14 mouse cellular contexts compared by ENCODE assay signal in genomic region chr10:117516510-117516909, GRCm38 (mm10).
DNase-seq lines count a peak whose midpoint lies in the region; ATAC-seq lines count a peak whose summit lies in the region.
"Had no signal": no experiment of that assay in that cellular context is flagged by ENCODE, and none has a peak within 500 bp of the region (broad histone marks: within the 10 kb centered on the region; RNA-seq: fewer than 3 reads in every experiment).

No protein-coding gene starts in this region.

- H3K27me3 ChIP-seq in embryonic facial prominence, embryonic 11.5 days (ENCODE audit: control insufficient read depth, insufficient read depth, low read length) = no peaks in the 10 kb centered on the region
- no peaks in the 10 kb centered on the region for H3K27me3 ChIP-seq in embryonic facial prominence, embryonic 10.5 days (replicated peaks; ENCODE audit: low read depth, poor library complexity, severe bottlenecking)
- H3K27me3 ChIP-seq in lung, embryonic 15.5 days = no peaks in the 10 kb centered on the region
- H3K27me3 ChIP-seq: embryonic facial prominence, embryonic 13.5 days; embryonic facial prominence, embryonic 15.5 days; forebrain, embryonic 12.5 days had no signal

- no peaks in the 10 kb centered on the region for H3K36me3 ChIP-seq in embryonic facial prominence, embryonic 11.5 days (replicated peaks; ENCODE audit: control insufficient read depth, insufficient read depth, low read depth, low read length)
- H3K36me3 ChIP-seq in embryonic facial prominence, embryonic 10.5 days (replicated peaks) = no peaks in the 10 kb centered on the region
- H3K36me3 ChIP-seq in lung, embryonic 15.5 days = no peaks in the 10 kb centered on the region
- H3K36me3 ChIP-seq: embryonic facial prominence, embryonic 13.5 days; embryonic facial prominence, embryonic 15.5 days; forebrain, embryonic 10.5 days; forebrain, embryonic 12.5 days had no signal

- no peaks in the 10 kb centered on the region for H3K9me3 ChIP-seq in embryonic facial prominence, embryonic 11.5 days (replicated peaks; ENCODE audit: control insufficient read depth, low read length)
- H3K9me3 ChIP-seq in embryonic facial prominence, embryonic 10.5 days = no peaks in the 10 kb centered on the region
- no peaks in the 10 kb centered on the region for H3K9me3 ChIP-seq in lung, embryonic 15.5 days
- H3K9me3 ChIP-seq: embryonic facial prominence, embryonic 15.5 days; forebrain, embryonic 12.5 days had no signal

- no peak overlapping the region for H3K27ac ChIP-seq in embryonic facial prominence, embryonic 11.5 days (replicated peaks; ENCODE audit: low read depth, low read length)
- H3K27ac ChIP-seq in embryonic facial prominence, embryonic 10.5 days (replicated peaks) = no peak overlapping the region
- no peak overlapping the region for H3K27ac ChIP-seq in lung, embryonic 15.5 days
- H3K27ac ChIP-seq: embryonic facial prominence, embryonic 15.5 days; forebrain, embryonic 10.5 days; forebrain, embryonic 12.5 days had no signal

- ATAC-seq in embryonic facial prominence, embryonic 11.5 days (replicated peaks; ENCODE audit: insufficient number of reproducible peaks, low FRiP score, low TSS enrichment, low read depth) = 0 out of 2 replicates have a peak, but pooled peaks have one; percentile 12
- 0 out of 2 replicates have a peak, but pooled peaks have one; percentile 5 for ATAC-seq in lung, embryonic 15.5 days (ENCODE audit: borderline replicate concordance, extremely low read depth, low FRiP score, low TSS enrichment)

- DNase-seq in embryonic facial prominence, embryonic 11.5 days (ENCODE audit: low spot score) = no peak
- DNase-seq in embryonic facial prominence, embryonic 10.5 days (ENCODE audit: low spot score) = no peak
- no peak for DNase-seq in lung, adult 18-20 months
- DNase-seq in neural tube, embryonic 10.5 days (ENCODE audit: extremely low spot score, low spot score) = no peak
- DNase-seq: adrenal gland, adult 8-10 months; cerebellum, adult 11-12 months; cerebellum, adult 2 months; cerebellum, adult 9-11 months had no signal

- no peaks in the 10 kb centered on the region for H3K4me1 ChIP-seq in embryonic facial prominence, embryonic 11.5 days (ENCODE audit: control insufficient read depth, insufficient read depth, low read length)
- peaks cover 43% of the 10 kb centered on the region for H3K4me1 ChIP-seq in embryonic facial prominence, embryonic 10.5 days
- peaks cover 35% of the 10 kb centered on the region for H3K4me1 ChIP-seq in lung, embryonic 15.5 days

- H3K4me2 ChIP-seq in embryonic facial prominence, embryonic 11.5 days (ENCODE audit: low read depth, low read length) = no peak overlapping the region
- H3K4me2 ChIP-seq in lung, embryonic 15.5 days = no peak overlapping the region
- H3K4me2 ChIP-seq: embryonic facial prominence, embryonic 13.5 days; embryonic facial prominence, embryonic 15.5 days; forebrain, embryonic 12.5 days had no signal

- 88% methylated on average over 8 of the region's 8 CpGs for WGBS in embryonic facial prominence, embryonic 11.5 days
- WGBS in embryonic facial prominence, embryonic 10.5 days = 88% methylated on average over 8 of the region's 8 CpGs
- WGBS in lung, embryonic 15.5 days = 80% methylated on average over 8 of the region's 8 CpGs

- no peak overlapping the region for H3K9ac ChIP-seq in embryonic facial prominence, embryonic 11.5 days (replicated peaks; ENCODE audit: low read length)
- H3K9ac ChIP-seq in lung, embryonic 15.5 days = no peak overlapping the region
- H3K9ac ChIP-seq: embryonic facial prominence, embryonic 13.5 days; embryonic facial prominence, embryonic 15.5 days; forebrain, embryonic 12.5 days had no signal

- no peak overlapping the region for H3K4me3 ChIP-seq in embryonic facial prominence, embryonic 11.5 days (ENCODE audit: low read depth, low read length)
- H3K4me3 ChIP-seq in embryonic facial prominence, embryonic 10.5 days = no peak overlapping the region
- H3K4me3 ChIP-seq in lung, embryonic 15.5 days = no peak overlapping the region
- H3K4me3 ChIP-seq: embryonic facial prominence, embryonic 13.5 days; embryonic facial prominence, embryonic 15.5 days; erythroblast, embryonic 14.5 days; forebrain, embryonic 10.5 days; forebrain, embryonic 12.5 days had no signal
